Mouse (Mus musculus) liver, embryonic 12.5 days (tissue): ENCODE measurements around the gene Btbd18. TPM values are rescaled to one million over a fixed set of nuclear protein-coding genes. Genes with fewer than 3 reads are reported as not detected.

ENCODE experiments used
- ATAC-seq: fragments of 200-750 bp; cut with Nextera tagmentation; 2 replicates; pipeline ENCODE4 v1.8.0; 2017; ENCODE audit warnings: moderate number of reproducible peaks, mild to moderate bottlenecking, moderate library complexity
- H3K27ac ChIP-seq: fragments of 300-500 bp; sonication (generic); 2 replicates; pipeline ENCODE4 v1.5.1; 2016; ENCODE audit warnings: mild to moderate bottlenecking
- H3K27me3 ChIP-seq: fragments of 300-500 bp; sonication (generic); replicated peaks from 2 replicates; pipeline ENCODE4 v1.6.1; 2016; ENCODE audit warnings: mild to moderate bottlenecking, moderate library complexity
- H3K36me3 ChIP-seq: fragments of 300-500 bp; sonication (generic); 2 replicates; pipeline ENCODE4 v1.6.1; 2016; ENCODE audit warnings: mild to moderate bottlenecking, moderate library complexity
- H3K4me1 ChIP-seq: fragments of 300-500 bp; sonication (generic); 2 replicates; pipeline ENCODE4 v1.6.1; 2016
- H3K4me2 ChIP-seq: fragments of 300-500 bp; sonication (generic); 2 replicates; pipeline ENCODE4 v1.6.1; 2016; ENCODE audit warnings: mild to moderate bottlenecking, moderate library complexity
- H3K4me3 ChIP-seq: fragments of 300-500 bp; sonication (generic); 2 replicates; pipeline ENCODE4 v1.5.1; 2016; ENCODE audit warnings: mild to moderate bottlenecking, moderate library complexity
- H3K9ac ChIP-seq: fragments of 300-500 bp; sonication (generic); 2 replicates; pipeline ENCODE4 v1.6.1; 2016; ENCODE audit warnings: mild to moderate bottlenecking, moderate library complexity
- H3K9me3 ChIP-seq: fragments of 300-500 bp; sonication (generic); replicated peaks from 2 replicates; pipeline ENCODE4 v1.6.1; 2016; ENCODE audit warnings: mild to moderate bottlenecking, moderate library complexity
- WGBS: fragments of 180-500 bp; shearing (Covaris S2); methylation state at CpG from one replicate; pipeline ENCODE4 v1.1.7; 2016; ENCODE audit not compliant: insufficient replicate concordance; 5-methylcytosine and 5-hydroxymethylcytosine counted together
- polyA plus RNA-seq: library from polyadenylated mRNA; unstranded; fragments of >200 nt; fragmentation: Nextera tagmentation; extraction: Ambion mirVana; gene quantifications from 2 replicates; pipeline ENCODE4 v1.2.1, GENCODE M21; 2016

Btbd18 gene
- polyA plus RNA-seq, 1 experiment from 2014 or later, result 0.10 TPM

DNA sequence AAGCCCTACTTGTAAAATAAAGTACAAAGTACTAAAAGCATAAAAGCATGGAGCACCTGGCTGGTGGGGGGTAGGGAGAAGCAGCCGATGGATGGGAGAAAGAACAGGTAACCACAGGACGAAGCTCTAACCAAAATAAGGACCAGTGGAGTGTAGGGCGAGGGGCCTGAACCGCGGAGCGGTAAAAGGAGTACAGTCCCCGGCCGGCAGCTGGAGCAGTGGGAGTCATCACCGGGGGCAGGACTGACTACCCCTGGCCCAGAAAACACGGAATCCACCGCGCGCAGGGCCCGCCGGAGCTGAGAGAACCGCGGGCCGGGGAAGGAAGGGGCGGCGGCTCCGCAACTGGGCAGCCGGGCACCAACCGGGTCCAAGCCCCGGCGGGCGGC, 55.5 kb downstream of the Btbd18 start:
- Histone ChIP-seq H3K4me1 (peaks cover 52% of the 10 kb centered on the region), H3K27ac (peak overlapping the region; percentile 98), H3K27me3 (no peaks in the 10 kb centered on the region), H3K4me2 (peak overlapping the region; percentile 83), H3K9me3 (no peaks in the 10 kb centered on the region), H3K9ac (peak overlapping the region; percentile 96), H3K4me3 (peak overlapping the region; percentile 99), H3K36me3 (peaks cover 23% of the 10 kb centered on the region)
- no peak for ATAC-seq
- 0% methylated on average over 22 of the region's 26 CpGs for WGBS

DNA sequence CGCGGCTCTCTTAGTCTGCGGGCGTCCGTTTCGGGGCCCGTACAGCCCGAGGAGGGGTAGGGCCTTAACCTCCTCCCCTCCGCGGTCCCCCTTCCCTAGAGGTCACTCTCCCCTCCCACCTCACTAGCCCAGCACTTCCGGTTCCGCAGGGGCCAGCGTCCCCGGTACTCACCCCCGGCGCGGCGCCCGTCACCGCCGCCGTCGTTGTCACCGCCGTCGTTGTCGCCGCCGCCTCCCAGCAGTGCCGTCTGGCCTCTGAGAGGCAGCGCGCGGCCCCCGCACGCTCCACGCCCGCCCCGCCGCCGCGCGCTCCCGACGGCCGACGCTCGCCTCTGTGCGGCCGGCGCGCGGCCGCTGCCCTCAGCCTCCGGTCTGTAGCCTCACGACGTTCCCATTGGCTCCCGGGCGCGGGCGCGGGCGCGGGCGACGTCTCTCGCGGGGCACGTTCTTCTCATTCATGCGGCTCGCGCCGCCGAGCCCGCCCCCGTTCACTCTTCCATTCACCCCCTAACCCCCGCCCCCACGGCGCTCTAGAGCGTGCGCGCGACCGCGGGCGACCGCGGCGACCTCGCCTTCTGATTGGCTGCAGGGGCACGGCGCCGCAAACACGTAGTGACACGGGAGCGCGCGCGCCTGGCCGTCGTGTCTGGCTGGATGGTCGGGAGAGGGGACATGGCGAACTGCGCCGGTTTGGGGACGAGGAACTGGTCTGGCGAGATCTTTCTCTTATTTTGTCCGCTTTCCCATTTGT, 56.1 kb downstream of the Btbd18 start, which contains the start of gene Zdhhc5:
Zdhhc5 (minus strand) TSS at position 370 of the 751 bp plus-strand sequence.
- peak; percentile 91 for ATAC-seq
- Histone ChIP-seq H3K27ac (peak within 1 kb of the TSS; percentile 98), H3K4me1 (peaks cover 48% of the 10 kb centered on the region), H3K9me3 (no peaks in the 10 kb centered on the region), H3K36me3 (peaks cover 18% of the 10 kb centered on the region), H3K9ac (peak within 1 kb of the TSS; percentile 96), H3K4me2 (peak within 1 kb of the TSS; percentile 83), H3K27me3 (no peaks in the 10 kb centered on the region), H3K4me3 (peak within 1 kb of the TSS; percentile 99)
- WGBS, result under 1% methylated on average over 102 of the region's 107 CpGs

DNA sequence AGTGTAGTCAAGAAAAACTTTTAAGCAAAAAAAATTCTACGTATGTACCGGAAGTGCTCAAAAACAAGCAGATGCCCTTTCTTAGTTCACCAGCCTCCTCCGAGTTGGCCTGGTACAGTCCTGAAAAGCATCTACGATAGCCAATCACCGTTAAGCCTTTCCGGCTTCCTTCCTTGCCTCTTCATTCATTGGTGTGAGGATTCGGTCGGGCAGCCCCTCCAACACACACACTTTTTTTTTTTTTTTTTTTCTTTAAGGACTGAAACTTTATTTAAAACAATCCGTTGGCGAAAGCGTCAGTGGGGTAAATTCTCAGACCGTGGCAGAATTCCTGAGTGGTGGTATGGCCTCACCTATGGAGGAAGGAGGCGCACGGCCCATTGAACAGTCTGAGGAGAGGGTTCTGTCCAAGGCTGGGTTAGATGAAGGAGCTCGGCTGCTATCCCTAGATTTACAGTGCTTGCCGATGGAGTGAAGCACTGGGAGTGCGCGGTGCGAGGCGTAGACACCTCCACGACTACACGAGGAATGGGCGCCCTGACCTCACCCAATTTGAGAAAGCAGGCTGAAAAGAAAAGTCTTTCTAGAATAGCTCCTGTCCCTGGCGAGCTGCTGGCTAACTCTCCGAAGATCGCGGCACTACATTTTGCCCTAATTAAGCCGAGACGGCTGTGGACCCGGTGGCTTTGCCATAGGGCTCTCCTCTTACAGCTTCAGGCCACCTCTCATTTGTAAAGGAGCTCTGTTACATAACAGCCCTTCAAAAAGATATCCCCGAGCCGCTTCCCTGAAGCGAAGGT, 56.9 kb downstream of the Btbd18 start:
- peak overlapping the region; percentile 98 for H3K27ac ChIP-seq
- peaks cover 40% of the 10 kb centered on the region for H3K4me1 ChIP-seq
- peak overlapping the region; percentile 99 for H3K4me3 ChIP-seq
- peak overlapping the region; percentile 96 for H3K9ac ChIP-seq
- peak; percentile 86 for ATAC-seq
- H3K9me3 ChIP-seq, result no peaks in the 10 kb centered on the region
- WGBS, result under 1% methylated on average over 33 of the region's 33 CpGs
- peak overlapping the region; percentile 83 for H3K4me2 ChIP-seq
- peaks cover 10% of the 10 kb centered on the region for H3K36me3 ChIP-seq
- no peaks in the 10 kb centered on the region for H3K27me3 ChIP-seq

DNA sequence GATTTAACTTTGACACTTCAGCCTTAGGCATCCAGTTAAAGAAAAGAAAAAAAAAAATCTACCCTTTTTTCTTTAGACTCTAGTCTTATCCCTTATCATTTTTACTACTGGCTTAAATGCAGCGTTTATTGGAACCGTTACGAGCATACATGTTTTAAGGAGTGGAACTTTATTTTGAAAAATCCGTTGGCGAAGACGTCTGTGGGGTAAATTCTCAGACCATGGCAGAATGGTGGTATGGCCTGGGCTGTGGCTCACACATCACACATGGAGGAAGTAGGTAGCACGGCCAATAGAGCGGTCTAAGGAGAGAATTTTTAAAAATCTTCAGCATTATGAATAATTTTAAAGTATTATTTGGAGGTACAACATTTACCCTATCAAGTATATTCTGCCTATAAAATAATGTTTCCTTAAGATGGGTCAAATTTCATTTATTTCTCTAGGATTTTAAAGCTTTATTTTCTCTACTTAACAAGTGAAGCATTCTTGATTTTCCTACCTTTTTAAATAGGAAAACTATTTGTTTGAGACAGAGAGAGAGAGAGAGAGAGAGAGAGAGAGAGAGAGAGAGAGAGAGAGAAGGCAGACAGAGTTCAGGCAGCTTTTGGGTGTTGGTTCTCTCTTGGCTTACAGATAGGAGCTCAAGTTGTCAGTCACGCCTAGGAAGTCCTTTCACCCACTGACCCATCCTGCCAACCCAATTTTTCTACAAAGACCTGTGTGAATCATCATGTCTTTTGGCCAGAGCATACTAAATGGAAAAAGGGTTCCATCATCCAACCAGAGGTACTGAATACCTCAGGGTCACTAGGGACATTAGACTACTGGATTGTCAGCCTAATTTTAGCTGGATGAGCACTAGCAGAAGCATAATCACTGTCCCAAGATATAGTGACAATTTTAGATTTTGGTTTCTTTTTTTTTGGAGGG, 57.8 kb downstream of the Btbd18 start:
- Histone ChIP-seq H3K4me2 (peak overlapping the region; percentile 83), H3K27ac (peak overlapping the region; percentile 98), H3K27me3 (no peaks in the 10 kb centered on the region), H3K4me1 (peaks cover 47% of the 10 kb centered on the region), H3K9ac (peak overlapping the region; percentile 96), H3K4me3 (peak overlapping the region; percentile 99), H3K9me3 (no peaks in the 10 kb centered on the region), H3K36me3 (peaks cover 13% of the 10 kb centered on the region)
- no peak for ATAC-seq
- 13% methylated on average over 9 of the region's 9 CpGs for WGBS

DNA sequence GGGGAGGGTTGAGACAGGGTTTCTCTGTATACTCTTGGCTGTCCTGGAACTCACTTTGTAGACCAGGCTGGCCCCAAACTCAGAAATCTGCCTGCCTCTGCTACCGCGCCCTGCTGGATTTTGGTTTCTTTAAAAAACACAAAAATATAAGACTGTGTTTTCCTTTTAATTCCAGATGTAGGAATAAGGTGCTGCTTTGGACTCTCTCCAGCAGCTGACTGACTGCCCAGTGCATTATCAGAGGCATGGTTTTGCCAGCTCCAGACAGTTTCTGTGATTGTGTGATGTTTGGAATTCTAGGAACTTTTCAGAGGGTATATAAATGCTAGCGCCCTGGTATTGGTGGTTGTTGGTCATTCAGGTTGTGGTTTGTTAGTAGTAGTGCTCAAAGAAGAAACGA, 58.5 kb downstream of the Btbd18 start:
- Histone ChIP-seq H3K9ac (peak overlapping the region; percentile 96; the same call in 1 of the 2 replicates), H3K27ac (peak overlapping the region; percentile 98), H3K27me3 (no peaks in the 10 kb centered on the region), H3K36me3 (peaks cover 18% of the 10 kb centered on the region), H3K4me1 (peaks cover 49% of the 10 kb centered on the region), H3K4me3 (no peak overlapping the region), H3K4me2 (peak overlapping the region; percentile 83), H3K9me3 (no peaks in the 10 kb centered on the region)
- WGBS, result 85% methylated on average over 4 of the region's 4 CpGs
- ATAC-seq, result no peak

Other genes starting within 250 kb of the Btbd18 start
- gene Calcrl, start 233.7 kb upstream of the Btbd18 start, polyA plus RNA-seq, result 22.1 and 24.6 TPM in 2 replicates
- 25.0 and 25.8 TPM in 2 replicates for gene Tfpi, start 182.3 kb upstream of the Btbd18 start, polyA plus RNA-seq
- 18.6 and 20.5 TPM in 2 replicates for gene Ctnnd1, start 8.3 kb upstream of the Btbd18 start, polyA plus RNA-seq
- 163 and 165 TPM in 2 replicates for gene Selenoh, start 11.7 kb downstream of the Btbd18 start, polyA plus RNA-seq
- not detected in 2 replicates for gene Gm28635, start 19.0 kb downstream of the Btbd18 start, polyA plus RNA-seq
- gene Med19, start 19.3 kb downstream of the Btbd18 start, polyA plus RNA-seq, result 27.2 and 28.1 TPM in 2 replicates
- 86.3 and 88.8 TPM in 2 replicates for gene Tmx2, start 20.1 kb downstream of the Btbd18 start, polyA plus RNA-seq
- gene Zdhhc5, start 56.1 kb downstream of the Btbd18 start, polyA plus RNA-seq, result 28.1 and 29.3 TPM in 2 replicates
- 57.2 and 59.8 TPM in 2 replicates for gene Clp1, start 68.3 kb downstream of the Btbd18 start, polyA plus RNA-seq
- gene Ypel4, start 75.0 kb downstream of the Btbd18 start, polyA plus RNA-seq, result 49.8 and 52.1 TPM in 2 replicates
- gene Gm19426, start 84.6 kb downstream of the Btbd18 start, polyA plus RNA-seq, result 3.8 and 3.9 TPM in 2 replicates
- gene Serping1, start 116.4 kb downstream of the Btbd18 start, polyA plus RNA-seq, result 30.8 and 32.3 TPM in 2 replicates
- 293 and 321 TPM in 2 replicates for gene Ube2l6, start 139.7 kb downstream of the Btbd18 start, polyA plus RNA-seq
- 0.29 and 0.43 TPM in 2 replicates for gene Smtnl1, start 163.6 kb downstream of the Btbd18 start, polyA plus RNA-seq
- gene Timm10, start 167.9 kb downstream of the Btbd18 start, polyA plus RNA-seq, result 50.9 and 54.3 TPM in 2 replicates
- 153 and 162 TPM in 2 replicates for gene Slc43a1, start 179.8 kb downstream of the Btbd18 start, polyA plus RNA-seq
- 0.29 and 0.31 TPM in 2 replicates for gene Rtn4rl2, start 227.6 kb downstream of the Btbd18 start, polyA plus RNA-seq